Mouse (Mus musculus) urinary bladder, adult 2 months (tissue): ENCODE measurements around the gene Nup153. TPM values are rescaled to one million over a fixed set of nuclear protein-coding genes. Genes with fewer than 3 reads are reported as not detected.

ENCODE experiments used
- DNase-seq: peaks from one replicate; pipeline ENCODE4 v3.0.0; 2022; ENCODE audit warnings: low spot score
- polyA plus RNA-seq: library from polyadenylated mRNA; depleted of rRNA; stranded (reverse); fragments of >200 nt; gene quantifications from 2 replicates; pipeline ENCODE4 v1.2.3, GENCODE M21; 2012; rRNA removed

The Nup153 gene
- 31.2 and 36.7 TPM in 2 replicates for polyA plus RNA-seq

DNA sequence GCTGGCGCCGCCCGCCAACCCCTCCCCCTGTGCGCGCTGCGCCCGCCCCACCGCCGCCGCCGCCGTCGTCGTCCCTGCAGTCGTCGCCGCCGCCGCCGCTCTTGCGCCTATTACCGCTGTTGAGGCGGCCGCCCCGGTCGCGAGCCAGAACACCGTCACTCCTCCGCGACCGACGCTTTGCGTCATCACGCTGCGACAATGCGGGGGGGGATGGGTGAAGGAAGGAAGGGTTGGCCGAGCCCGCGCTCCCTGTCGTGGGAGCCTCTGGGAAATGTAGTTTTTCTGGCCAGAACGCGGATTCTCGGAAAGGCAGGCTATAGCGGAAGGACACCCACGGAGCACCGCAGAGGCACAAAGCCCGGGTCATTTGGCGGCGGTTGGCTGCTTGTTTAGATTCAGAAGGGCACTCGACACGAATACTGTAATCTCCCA is at the start of gene Nup153:
Nup153 (minus strand) TSS at position 104 of the 432 bp plus-strand sequence.
- peak; percentile 100 for DNase-seq

DNA sequence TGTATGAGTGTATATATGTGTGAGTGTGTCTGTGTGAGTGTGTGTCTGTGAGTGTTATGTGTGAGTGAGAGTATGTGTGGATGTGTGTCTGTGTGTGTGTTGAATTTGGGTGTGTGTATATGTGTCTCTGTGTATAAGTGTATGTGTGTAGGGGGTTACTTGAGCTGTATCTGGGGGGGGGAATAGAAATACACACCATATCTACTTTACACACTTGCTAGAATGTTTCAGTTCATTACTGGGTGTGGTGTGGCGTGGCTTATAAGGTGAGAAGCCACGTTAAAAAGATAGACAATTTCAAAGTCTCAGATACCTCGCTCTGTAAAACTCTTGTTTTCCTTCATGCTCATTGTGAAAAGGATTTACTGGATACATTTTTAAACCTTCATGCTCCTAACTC is 49.7 kb upstream of the Nup153 start:
- DNase-seq = no peak

DNA sequence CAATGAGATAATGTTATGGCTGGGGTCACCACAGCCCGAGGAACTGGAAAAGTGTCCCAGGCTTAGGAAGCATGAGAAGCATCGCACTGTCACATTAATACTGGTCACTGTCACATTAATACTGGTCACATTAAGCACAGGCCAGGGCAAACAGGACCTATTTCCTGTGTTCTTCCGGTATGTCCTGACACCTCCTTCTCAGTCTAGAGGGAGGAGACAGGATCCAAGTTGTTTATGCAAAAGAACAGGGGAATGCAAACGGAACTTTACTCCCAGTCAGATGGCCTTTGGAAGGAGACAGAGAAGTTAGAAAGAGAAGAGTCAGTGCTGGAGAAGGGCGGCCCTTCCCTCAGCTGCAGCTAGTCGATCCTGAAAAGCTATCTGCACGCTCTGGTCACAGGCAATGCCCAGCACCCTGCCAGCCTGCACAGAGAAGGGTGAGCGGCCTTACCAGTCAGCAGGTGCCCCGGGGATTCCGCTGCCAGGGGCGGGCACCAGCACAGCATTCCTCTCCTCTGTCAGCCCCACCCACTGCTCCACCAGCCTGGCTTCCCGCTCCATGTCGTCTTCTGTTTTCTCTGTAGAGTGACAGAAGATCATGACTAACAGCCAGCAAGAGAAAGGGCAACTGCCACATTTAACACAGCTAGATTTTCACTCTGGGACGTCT is 49.0 kb upstream of the Nup153 start:
- no peak for DNase-seq

DNA sequence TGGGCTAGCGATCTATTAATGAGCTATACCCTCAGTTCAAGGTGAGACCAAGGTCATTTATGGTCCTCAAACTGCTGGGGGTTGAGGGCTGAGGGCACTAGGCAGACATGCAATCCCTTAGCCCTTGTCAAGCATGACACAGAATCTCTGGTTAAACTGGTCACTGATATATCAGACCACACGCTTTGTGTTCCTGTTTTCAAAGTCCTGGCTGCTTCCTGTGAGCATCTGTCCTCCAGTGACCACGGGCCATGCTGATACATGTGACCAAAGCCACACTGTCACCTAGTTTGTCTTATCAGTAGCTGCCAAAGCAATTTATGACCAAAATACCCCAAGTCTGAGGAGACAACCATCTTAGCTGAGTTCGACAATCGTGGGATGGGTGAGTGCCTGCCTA is 47.3 kb upstream of the Nup153 start:
- DNase-seq = no peak

- no peak for DNase-seq
Observed at GRCm38 (mm10) chr13:46772581-46772980, 44.8 kb upstream of the Nup153 start.

DNA sequence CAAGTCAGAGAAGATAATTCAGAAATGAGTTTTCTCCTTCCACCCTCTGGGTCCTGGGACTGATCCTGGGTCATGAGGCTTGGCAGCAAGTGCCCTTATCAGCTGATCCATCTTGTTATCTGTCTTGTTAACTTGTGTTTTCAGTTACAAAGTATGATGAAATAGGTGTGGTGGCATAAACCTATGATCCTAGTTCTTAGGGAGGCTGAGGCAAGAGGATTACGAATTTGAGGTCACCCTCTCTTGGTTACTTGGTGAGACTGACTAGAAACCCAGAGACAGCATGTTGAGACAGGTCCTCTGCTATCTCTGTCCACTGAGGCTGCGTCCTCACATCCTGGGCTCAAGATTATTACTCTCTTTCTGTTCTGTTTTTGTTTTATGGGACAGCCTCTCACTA is 37.6 kb upstream of the Nup153 start:
- no peak for DNase-seq

GRCm38 (mm10) chr13:46763210-46763609 is 35.5 kb upstream of the Nup153 start:
- no peak for DNase-seq

- DNase-seq = no peak
Observed at GRCm38 (mm10) chr13:46760921-46761320, 33.2 kb upstream of the Nup153 start.

- DNase-seq = no peak
Observed at GRCm38 (mm10) chr13:46759281-46759809, 31.6 kb upstream of the Nup153 start.

DNA sequence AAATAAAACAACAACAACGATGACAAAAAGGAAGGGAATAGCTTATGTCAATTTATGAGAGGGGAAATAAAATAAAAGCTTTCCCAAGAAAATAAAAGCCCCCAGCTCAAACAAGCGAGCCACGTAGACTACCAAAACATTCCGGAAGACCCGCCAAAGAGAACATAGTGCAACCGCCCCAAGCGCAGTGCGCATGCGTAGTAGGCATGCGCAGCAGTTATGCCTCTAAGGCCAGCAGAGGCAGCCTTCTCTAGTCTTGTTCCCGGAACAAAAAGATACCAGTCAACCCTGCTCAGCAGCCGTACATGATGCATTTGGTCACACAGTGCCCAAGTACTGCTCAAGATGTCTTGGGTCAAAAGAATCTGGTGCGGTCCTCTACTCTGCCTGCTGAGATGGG is 30.9 kb upstream of the Nup153 start:
- DNase-seq = no peak

GRCm38 (mm10) chr13:46757946-46758345 is 30.2 kb upstream of the Nup153 start:
- DNase-seq = no peak

DNA sequence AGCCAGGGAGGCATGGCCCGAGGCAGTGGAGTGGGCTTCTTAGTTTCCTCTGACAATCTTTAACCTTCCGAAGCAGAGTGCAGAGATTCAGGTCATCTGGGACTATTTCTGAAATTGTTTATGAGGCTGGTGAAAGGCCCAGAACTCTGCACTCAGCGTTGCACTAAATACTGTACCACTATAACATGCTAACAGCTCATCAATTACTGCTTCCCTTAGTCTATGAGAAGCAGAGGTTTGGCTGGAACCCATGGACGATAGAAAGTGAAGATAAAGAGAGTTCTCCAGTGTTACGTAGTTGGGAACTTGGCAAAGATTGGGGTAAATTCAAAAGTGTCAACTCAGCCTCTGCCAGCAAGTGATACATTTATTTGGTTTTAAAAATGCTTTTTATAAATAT is 25.6 kb upstream of the Nup153 start:
- no peak for DNase-seq

DNA sequence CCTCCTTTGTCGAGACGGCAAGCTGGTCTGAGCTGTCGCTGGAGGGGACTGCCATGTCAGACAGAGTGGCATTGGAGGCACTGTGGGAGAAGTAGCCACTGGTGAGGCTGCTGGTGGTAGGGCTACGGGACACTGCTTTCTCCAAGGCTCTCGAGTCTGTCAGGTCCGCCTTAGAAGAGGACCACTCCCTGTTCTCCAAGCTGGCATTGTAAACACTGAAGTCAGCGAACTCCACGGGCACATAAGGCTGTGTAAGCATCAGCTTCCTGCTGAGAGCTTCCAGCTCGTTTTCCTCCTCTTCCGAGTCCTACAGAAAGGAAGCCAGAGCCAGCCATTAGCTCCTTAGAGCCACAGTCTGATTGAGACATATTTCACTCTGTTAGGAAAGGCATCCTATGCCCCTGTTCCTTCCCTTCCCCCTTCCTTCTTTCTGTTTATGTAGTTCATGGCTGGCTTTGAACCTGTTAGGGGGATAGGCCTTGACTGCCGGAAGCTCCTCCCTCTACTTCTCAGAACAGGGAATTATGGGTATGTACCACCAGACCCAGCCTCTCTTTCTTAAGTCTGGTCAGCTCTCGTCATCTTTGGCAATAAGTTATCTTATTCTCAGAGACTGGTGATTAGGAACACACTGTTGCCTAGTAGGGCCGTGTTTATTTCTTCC is 25.0 kb upstream of the Nup153 start:
- DNase-seq = no peak

DNA sequence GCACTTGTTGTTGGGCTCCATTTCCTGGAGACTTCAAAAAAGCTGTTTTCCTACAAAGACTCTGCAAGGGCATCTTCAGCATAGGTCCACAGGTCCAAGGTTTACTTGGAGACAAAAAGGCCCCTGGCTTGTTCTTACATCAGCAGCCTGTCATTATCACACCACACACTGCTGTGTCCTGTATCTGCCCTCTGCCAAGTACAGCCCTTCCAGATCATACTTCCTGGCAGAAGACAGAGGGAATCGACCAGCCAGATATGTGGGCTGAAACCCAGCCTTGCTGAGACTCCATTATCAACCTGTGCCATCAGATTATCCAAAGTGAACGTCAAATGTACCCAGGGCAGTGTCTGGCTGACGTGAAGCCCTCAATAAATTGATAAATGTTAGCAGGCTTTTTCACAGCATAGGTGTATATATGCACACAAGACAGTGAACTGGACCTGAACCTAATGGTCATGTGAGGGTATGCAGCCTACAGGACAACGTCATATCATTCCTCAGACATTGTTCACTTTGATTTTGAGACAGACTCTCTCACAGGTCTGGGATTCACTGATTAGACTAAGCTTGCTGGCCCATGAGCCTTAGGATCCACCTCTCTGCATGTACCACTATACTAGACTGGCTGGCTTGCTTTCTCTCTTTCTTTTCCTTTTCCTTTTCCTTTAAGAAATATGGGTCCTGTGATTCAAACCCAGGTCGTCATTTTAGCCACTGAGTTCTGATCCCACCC is 20.6 kb upstream of the Nup153 start:
- DNase-seq = no peak

GRCm38 (mm10) chr13:46743821-46744220 is 16.1 kb upstream of the Nup153 start:
- DNase-seq = no peak

DNA sequence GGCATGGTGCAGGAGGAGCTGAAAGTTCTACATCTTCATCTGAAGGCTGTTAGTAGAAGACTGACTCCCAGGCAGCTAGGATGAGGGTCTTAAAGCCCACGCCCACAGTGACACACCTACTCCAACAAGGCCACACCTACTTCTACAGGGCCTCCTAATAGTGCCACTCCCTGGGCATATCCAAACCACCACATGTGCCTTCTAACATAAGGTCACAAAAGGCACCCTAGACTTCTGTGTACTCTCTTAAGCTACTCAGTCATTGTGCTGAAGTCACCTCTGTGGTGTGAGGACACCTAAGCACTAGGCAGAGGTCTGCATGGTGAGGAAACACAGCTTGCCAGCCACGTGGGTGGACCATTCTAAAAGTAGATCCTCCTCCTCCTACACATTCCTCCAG is 14.6 kb upstream of the Nup153 start:
- no peak for DNase-seq

GRCm38 (mm10) chr13:46739426-46739825 is 11.7 kb upstream of the Nup153 start:
- no peak for DNase-seq

DNA sequence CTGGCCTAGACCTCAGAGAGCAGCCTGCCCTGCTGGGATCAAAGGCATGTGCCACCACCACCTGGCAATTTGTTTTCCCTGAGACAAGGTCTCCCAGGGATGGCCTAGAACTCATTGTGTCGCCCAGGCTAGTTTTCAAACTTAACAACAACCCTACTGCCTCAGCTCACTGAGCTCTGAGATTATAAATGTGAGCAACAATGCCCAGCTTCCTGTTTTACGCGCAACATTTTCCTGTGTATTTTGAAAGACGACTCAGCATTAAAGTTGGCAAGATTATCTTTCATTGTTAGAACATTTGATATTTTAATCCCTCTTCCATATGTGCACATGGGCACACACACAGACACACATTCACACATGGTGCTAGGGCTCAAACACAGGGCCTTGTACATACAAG is 9.7 kb upstream of the Nup153 start:
- no peak for DNase-seq

- no peak for DNase-seq
Observed at GRCm38 (mm10) chr13:46736479-46736865, 8.7 kb upstream of the Nup153 start.

GRCm38 (mm10) chr13:46735808-46736478 is 8.2 kb upstream of the Nup153 start:
- peak; percentile 41 for DNase-seq

GRCm38 (mm10) chr13:46735219-46735807 is 7.6 kb upstream of the Nup153 start:
- DNase-seq = no peak

DNA sequence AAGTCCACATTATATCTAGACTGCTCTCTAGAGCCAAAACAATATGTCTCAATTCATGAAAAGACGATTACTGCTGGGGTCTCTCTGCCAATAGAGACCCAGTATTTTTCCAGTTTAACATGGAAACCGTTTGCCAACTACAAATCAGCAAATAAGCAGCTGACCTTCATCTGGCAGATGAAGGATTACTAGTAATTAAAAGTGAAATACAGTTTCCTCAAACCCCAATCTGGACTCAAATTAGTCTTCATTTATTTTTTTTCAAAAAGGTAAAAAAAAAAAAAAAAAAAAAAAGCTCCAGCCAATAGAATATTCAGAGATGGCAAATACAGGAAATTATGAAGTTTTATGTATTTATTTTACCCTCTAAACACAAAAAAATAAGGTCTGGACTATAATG is 2.3 kb upstream of the Nup153 start:
- no peak for DNase-seq
